Mouse (Mus musculus) midbrain, embryonic 13.5 days (tissue): Measurements from ENCODE around the gene Nags. TPM values are rescaled to one million over a fixed set of nuclear protein-coding genes. Genes with fewer than 3 reads are reported as not detected.

Experiments used
- ATAC-seq: fragments of 200-750 bp; cut with Nextera tagmentation; 2 replicates; pipeline ENCODE4 v1.8.0; 2017; ENCODE audit warnings: mild to moderate bottlenecking, moderate TSS enrichment, moderate library complexity
- H3K27ac ChIP-seq: fragments of 300-500 bp; sonication (generic); 2 replicates; pipeline ENCODE4 v1.5.1; 2015; ENCODE audit warnings: inconsistent platforms, mild to moderate bottlenecking, moderate library complexity
- H3K27me3 ChIP-seq: fragments of 300-500 bp; sonication (generic); 2 replicates; pipeline ENCODE4 v1.6.1; 2015; ENCODE audit warnings: mild to moderate bottlenecking, inconsistent platforms
- H3K36me3 ChIP-seq: fragments of 300-500 bp; sonication (generic); 2 replicates; pipeline ENCODE4 v1.6.1; 2015; ENCODE audit warnings: mild to moderate bottlenecking, inconsistent platforms
- H3K4me1 ChIP-seq: fragments of 300-500 bp; sonication (generic); replicated peaks from 2 replicates; pipeline ENCODE4 v1.6.1; 2015; ENCODE audit warnings: inconsistent platforms
- H3K4me2 ChIP-seq: fragments of 300-500 bp; sonication (generic); replicated peaks from 2 replicates; pipeline ENCODE4 v1.6.1; 2015; ENCODE audit warnings: moderate library complexity, mild to moderate bottlenecking, inconsistent platforms
- H3K4me3 ChIP-seq: fragments of 300-500 bp; sonication (generic); replicated peaks from 2 replicates; pipeline ENCODE4 v1.5.1; 2015; ENCODE audit warnings: mild to moderate bottlenecking, inconsistent platforms
- H3K9ac ChIP-seq: fragments of 300-500 bp; sonication (generic); replicated peaks from 2 replicates; pipeline ENCODE4 v1.6.1; 2015; ENCODE audit warnings: mild to moderate bottlenecking, inconsistent platforms
- H3K9me3 ChIP-seq: fragments of 300-500 bp; sonication (generic); 2 replicates; pipeline ENCODE4 v1.6.1; 2016; ENCODE audit warnings: mild to moderate bottlenecking, inconsistent platforms
- WGBS: fragments of 180-500 bp; shearing (Covaris S2); methylation state at CpG from one replicate; pipeline ENCODE4 v1.1.7; 2015; 5-methylcytosine and 5-hydroxymethylcytosine counted together
- polyA plus RNA-seq: library from polyadenylated mRNA; unstranded; fragments of >200 nt; fragmentation: Nextera tagmentation; extraction: Ambion mirVana; gene quantifications from 2 replicates; pipeline ENCODE4 v1.2.1, GENCODE M21; 2015

Nags gene
- polyA plus RNA-seq = 0.09 TPM in 1 of 2 replicates, not detected in the other

GRCm38 (mm10) chr11:102145471-102146001 lies at the start of gene Nags:
TSS of gene Nags (plus strand) at chr11:102145513.
- Histone ChIP-seq H3K4me1 (peaks cover 15% of the 10 kb centered on the region), H3K36me3 (no peaks in the 10 kb centered on the region), H3K4me2 (peak within 1 kb of the TSS; percentile 39), H3K27me3 (peaks cover 76% of the 10 kb centered on the region), H3K4me3 (peak within 1 kb of the TSS; percentile 23), H3K9me3 (no peaks in the 10 kb centered on the region), H3K27ac (no peak within 1 kb of the TSS), H3K9ac (no peak within 1 kb of the TSS)
- 2% methylated on average over 44 of the region's 50 CpGs for WGBS
- ATAC-seq = 0 out of 2 replicates have a peak, but pooled peaks have one; percentile 34

GRCm38 (mm10) chr11:102095676-102096075 lies 49.6 kb upstream of the Nags start:
- no peak overlapping the region for H3K27ac ChIP-seq
- 83% methylated on average over 3 of the region's 3 CpGs for WGBS
- H3K9ac ChIP-seq = no peak overlapping the region
- H3K4me3 ChIP-seq = no peak overlapping the region
- peaks cover 17% of the 10 kb centered on the region for H3K4me1 ChIP-seq
- no peak overlapping the region for H3K4me2 ChIP-seq
- peaks cover 19% of the 10 kb centered on the region for H3K27me3 ChIP-seq
- H3K36me3 ChIP-seq = no peaks in the 10 kb centered on the region
- no peaks in the 10 kb centered on the region for H3K9me3 ChIP-seq
- no peak for ATAC-seq

DNA sequence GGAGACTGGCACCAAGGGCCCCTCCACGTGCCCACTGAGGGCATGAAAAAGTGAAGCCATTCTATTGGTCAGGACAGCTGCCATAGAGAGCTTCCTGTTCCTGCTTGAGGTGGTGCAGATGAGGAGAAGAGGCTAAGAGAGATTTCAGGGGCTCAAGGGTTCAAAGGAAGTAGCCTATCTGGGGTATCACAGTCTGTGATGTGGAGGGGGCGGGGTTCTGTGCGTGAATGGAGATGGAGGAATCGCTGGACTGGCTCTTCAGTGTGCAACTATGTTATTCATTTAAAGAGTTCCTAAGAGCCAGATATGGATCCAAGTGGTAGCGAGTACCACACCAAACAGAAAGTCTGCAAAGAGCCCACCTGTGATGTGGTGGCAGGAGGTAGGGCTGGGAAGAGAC lies 48.9 kb upstream of the Nags start:
- 0 out of 2 replicates have a peak overlapping the region, but pooled peaks have one; percentile 12 for H3K4me3 ChIP-seq
- no peak overlapping the region for H3K27ac ChIP-seq
- H3K9ac ChIP-seq = no peak overlapping the region
- ATAC-seq = no peak; the same call in 1 of the 2 replicates
- H3K4me1 ChIP-seq = peaks cover 17% of the 10 kb centered on the region
- WGBS = 82% methylated on average over 5 of the region's 5 CpGs
- peak overlapping the region; percentile 48 for H3K4me2 ChIP-seq
- peaks cover 26% of the 10 kb centered on the region for H3K27me3 ChIP-seq
- H3K9me3 ChIP-seq = no peaks in the 10 kb centered on the region
- H3K36me3 ChIP-seq = no peaks in the 10 kb centered on the region

DNA sequence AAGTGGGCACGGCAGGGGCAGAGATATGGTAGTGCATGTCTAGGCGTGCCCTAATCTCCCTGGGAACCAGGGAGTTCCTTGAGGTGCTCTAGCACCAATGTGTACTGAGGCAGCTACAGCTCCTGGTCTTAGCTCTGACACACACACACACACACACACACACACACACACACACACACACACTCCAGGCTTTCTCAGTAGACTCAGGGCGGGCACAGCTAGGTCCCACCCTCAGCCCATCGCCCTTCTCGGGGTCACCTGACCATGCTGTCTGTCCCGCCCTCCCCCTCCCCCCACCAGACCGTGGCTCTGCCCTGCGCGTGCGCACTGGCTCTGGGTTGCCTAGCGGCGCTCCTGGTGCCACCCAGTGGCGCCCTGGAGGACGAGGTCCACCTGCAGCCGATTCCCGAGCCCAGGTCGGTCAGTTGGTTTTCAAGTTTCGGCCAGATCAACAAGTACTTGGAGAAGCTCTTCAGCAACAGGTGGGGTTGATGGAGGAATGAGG lies 48.4 kb upstream of the Nags start:
- no peaks in the 10 kb centered on the region for H3K36me3 ChIP-seq
- H3K9me3 ChIP-seq = no peaks in the 10 kb centered on the region
- ATAC-seq = peak; percentile 94
- peaks cover 29% of the 10 kb centered on the region for H3K27me3 ChIP-seq
- peaks cover 17% of the 10 kb centered on the region for H3K4me1 ChIP-seq
- H3K9ac ChIP-seq = no peak overlapping the region
- WGBS = 7% methylated on average over 18 of the region's 18 CpGs
- H3K4me2 ChIP-seq = peak overlapping the region; percentile 48
- H3K4me3 ChIP-seq = peak overlapping the region; percentile 12; the same call in 1 of the 2 replicates
- no peak overlapping the region for H3K27ac ChIP-seq

DNA sequence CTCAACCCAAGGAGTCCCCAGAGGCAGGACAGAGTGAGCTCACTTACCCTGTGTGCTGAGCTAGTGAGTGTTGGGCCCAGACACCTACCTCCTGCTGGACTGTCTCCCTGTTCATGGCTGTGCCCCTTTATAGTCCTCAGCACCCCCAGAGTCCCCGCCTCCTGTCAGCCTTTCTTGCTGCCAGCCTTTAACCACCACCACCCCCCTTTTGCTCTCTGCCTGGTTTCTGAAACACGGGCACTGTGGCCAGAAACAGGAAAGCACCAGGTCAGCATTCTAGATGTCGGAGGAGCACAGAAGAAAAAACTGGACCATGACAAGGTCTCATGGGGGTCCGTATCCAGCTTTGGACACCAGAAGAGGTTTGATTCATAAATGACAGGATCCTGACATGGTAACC lies 44.1 kb upstream of the Nags start, which contains the start of gene Ppy:
TSS of gene Ppy (minus strand) at position 101 of the 400 bp plus-strand sequence.
- Histone ChIP-seq H3K4me2 (no peak within 1 kb of the TSS), H3K27me3 (peaks cover 61% of the 10 kb centered on the region), H3K9ac (no peak within 1 kb of the TSS), H3K36me3 (no peaks in the 10 kb centered on the region), H3K9me3 (no peaks in the 10 kb centered on the region), H3K4me1 (peaks cover 14% of the 10 kb centered on the region), H3K4me3 (no peak within 1 kb of the TSS), H3K27ac (no peak within 1 kb of the TSS)
- no peak for ATAC-seq
- WGBS = 83% methylated on average over 4 of the region's 4 CpGs

DNA sequence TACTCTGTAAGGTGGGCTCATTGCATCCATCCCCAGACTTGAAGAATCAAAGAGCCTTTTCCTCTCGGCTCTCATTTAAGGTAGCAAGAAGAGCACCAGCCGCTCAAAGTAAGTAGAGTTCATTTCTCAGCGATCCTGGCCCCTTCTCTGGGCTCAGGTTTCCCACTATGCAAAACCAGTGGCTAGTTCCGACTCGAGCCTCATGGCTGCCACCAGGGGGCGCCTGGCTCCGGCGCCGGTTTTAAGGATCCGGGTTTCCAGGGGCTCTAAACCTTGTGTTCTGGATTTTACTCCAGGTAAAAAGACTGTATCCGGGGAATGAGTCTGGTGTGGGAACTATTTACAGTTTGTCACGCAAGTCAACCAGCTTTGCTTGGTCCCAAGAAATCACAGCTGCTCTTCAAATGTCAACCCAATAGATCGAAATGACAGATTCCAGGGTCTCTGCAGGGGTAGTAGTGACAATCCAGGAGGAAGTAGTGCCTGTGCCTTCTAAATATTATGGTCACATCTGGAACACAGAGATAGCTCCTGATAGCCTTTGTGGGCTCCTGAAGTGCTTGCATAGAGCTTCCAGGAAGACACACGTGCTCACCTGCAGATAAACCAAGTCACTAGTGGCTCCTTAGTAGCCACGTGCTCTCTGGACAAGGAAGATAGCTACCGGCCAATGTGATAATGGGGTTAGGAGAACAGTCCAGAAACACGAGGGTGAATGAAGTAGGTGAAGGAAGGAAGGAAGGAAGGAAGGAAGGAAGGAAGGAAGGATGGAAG lies 42.6 kb upstream of the Nags start:
- H3K4me3 ChIP-seq = no peak overlapping the region
- no peak for ATAC-seq
- no peak overlapping the region for H3K4me2 ChIP-seq
- peaks cover 3% of the 10 kb centered on the region; the same call in 1 of the 2 replicates for H3K4me1 ChIP-seq
- no peak overlapping the region for H3K9ac ChIP-seq
- no peaks in the 10 kb centered on the region for H3K9me3 ChIP-seq
- peaks cover 72% of the 10 kb centered on the region for H3K27me3 ChIP-seq
- 20% methylated on average over 17 of the region's 17 CpGs for WGBS
- H3K36me3 ChIP-seq = no peaks in the 10 kb centered on the region
- no peak overlapping the region for H3K27ac ChIP-seq

- Histone ChIP-seq H3K27ac (no peak overlapping the region), H3K9me3 (no peaks in the 10 kb centered on the region), H3K27me3 (peaks cover 68% of the 10 kb centered on the region), H3K4me2 (no peak overlapping the region; the same call in 1 of the 2 replicates), H3K4me3 (no peak overlapping the region), H3K4me1 (peaks cover 3% of the 10 kb centered on the region; the same call in 1 of the 2 replicates), H3K9ac (no peak overlapping the region), H3K36me3 (no peaks in the 10 kb centered on the region)
- 2% methylated on average over 21 of the region's 21 CpGs for WGBS
- no peak for ATAC-seq
Measured at GRCm38 (mm10) chr11:102106911-102107310, 38.4 kb upstream of the Nags start.

DNA sequence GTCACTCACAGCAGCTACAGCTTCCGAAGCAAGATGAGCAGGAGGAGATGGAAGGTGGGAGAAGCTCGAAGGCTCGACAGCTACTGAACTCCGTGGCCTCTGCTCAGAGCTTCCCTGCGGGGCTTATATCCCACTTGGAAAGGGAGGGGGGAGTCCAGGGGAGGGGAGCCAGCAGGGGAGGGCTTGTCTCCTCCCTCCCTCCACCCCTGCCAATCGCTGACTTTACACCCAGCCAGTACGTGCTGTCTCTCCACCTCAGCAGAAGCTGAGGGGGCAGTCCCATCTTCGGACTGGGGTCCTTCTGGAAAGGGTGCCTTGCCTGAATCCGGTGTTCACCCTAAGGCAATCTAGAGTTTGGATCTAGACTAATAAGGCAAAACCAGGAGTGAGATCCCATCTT lies 37.6 kb upstream of the Nags start, which contains the start of gene Pyy:
TSS of gene Pyy (minus strand) at position 101 of the 400 bp plus-strand sequence.
- no peak for ATAC-seq
- 15% methylated on average over 9 of the region's 9 CpGs for WGBS
- peaks cover 3% of the 10 kb centered on the region; the same call in 1 of the 2 replicates for H3K4me1 ChIP-seq
- peaks cover 67% of the 10 kb centered on the region for H3K27me3 ChIP-seq
- H3K9me3 ChIP-seq = no peaks in the 10 kb centered on the region
- no peaks in the 10 kb centered on the region for H3K36me3 ChIP-seq
- H3K4me3 ChIP-seq = no peak within 1 kb of the TSS
- H3K4me2 ChIP-seq = no peak within 1 kb of the TSS; the same call in 1 of the 2 replicates
- H3K27ac ChIP-seq = no peak within 1 kb of the TSS
- H3K9ac ChIP-seq = no peak within 1 kb of the TSS

- Histone ChIP-seq H3K9me3 (no peaks in the 10 kb centered on the region), H3K9ac (no peak overlapping the region), H3K4me1 (peaks cover 7% of the 10 kb centered on the region; the same call in 1 of the 2 replicates), H3K27ac (no peak overlapping the region), H3K36me3 (no peaks in the 10 kb centered on the region), H3K27me3 (peaks cover 33% of the 10 kb centered on the region), H3K4me3 (no peak overlapping the region), H3K4me2 (no peak overlapping the region)
- WGBS = 90% methylated on average over 5 of the region's 5 CpGs
- ATAC-seq = no peak
Measured at GRCm38 (mm10) chr11:102111576-102111975, 33.7 kb upstream of the Nags start.

- Histone ChIP-seq H3K36me3 (no peaks in the 10 kb centered on the region), H3K9me3 (no peaks in the 10 kb centered on the region), H3K27me3 (no peaks in the 10 kb centered on the region), H3K27ac (no peak overlapping the region), H3K4me3 (no peak overlapping the region), H3K4me2 (no peak overlapping the region), H3K4me1 (peaks cover 4% of the 10 kb centered on the region; the same call in 1 of the 2 replicates), H3K9ac (no peak overlapping the region)
- ATAC-seq = no peak
- 85% methylated on average over 8 of the region's 8 CpGs for WGBS
Measured at GRCm38 (mm10) chr11:102116241-102116640, 29.1 kb upstream of the Nags start.

- 87% methylated on average over 6 of the region's 6 CpGs for WGBS
Measured at GRCm38 (mm10) chr11:102117386-102117785, 27.9 kb upstream of the Nags start.

DNA sequence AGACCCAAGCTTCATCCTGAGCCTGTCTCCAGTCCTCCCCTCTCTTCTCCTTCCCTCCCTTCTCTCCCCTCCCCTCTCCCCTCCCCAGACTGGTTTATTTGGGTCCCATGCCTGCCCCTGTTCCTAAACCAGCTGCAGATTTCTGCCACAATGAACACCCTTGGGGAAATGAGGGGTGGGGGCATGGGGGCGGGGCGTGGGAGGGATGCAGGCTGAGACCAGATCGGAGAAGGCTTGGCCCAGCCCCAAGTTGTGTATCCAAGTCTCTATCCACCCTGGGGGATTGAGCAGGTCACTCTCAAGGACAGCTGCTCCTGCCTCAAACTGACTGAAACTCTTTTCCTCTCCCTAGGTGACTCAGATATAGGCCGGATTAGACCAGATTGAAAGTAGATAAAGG lies 10.8 kb upstream of the Nags start:
- peak; percentile 34; the same call in 1 of the 2 replicates for ATAC-seq
- no peak overlapping the region for H3K4me3 ChIP-seq
- no peak overlapping the region for H3K4me2 ChIP-seq
- WGBS = 34% methylated on average over 4 of the region's 4 CpGs
- no peak overlapping the region for H3K9ac ChIP-seq
- no peak overlapping the region for H3K27ac ChIP-seq
- peaks cover 13% of the 10 kb centered on the region; the same call in 1 of the 2 replicates for H3K4me1 ChIP-seq
- H3K27me3 ChIP-seq = peaks cover 17% of the 10 kb centered on the region
- no peaks in the 10 kb centered on the region for H3K36me3 ChIP-seq
- no peaks in the 10 kb centered on the region for H3K9me3 ChIP-seq

More at GRCm38 (mm10) chr11:102117386-102117785, 27.9 kb upstream of the Nags start:
- Histone ChIP-seq H3K27ac (no peak overlapping the region), H3K9me3 (no peaks in the 10 kb centered on the region), H3K36me3 (no peaks in the 10 kb centered on the region), H3K27me3 (no peaks in the 10 kb centered on the region), H3K4me1 (peaks cover 4% of the 10 kb centered on the region; the same call in 1 of the 2 replicates), H3K4me2 (no peak overlapping the region), H3K9ac (no peak overlapping the region), H3K4me3 (no peak overlapping the region)
- no peak for ATAC-seq
